In genomic region chr5:151189789-151190378, GRCm38 (mm10) we compare ENCODE assay signal across 8 mouse cellular contexts. TPM values are rescaled to one million over a fixed set of nuclear protein-coding genes. Genes with fewer than 3 reads are reported as not detected.
DNase-seq lines count a peak whose midpoint lies in the region; ATAC-seq and TF ChIP-seq lines count a peak whose summit lies in the region.

No protein-coding gene starts in this region.

- no peak for DNase-seq in spleen, adult 2 months (ENCODE audit: low read depth in 1 of 2, low spot score in 2 of 2)
- no peak for DNase-seq in spleen, adult 18-20 months
- DNase-seq in kidney, postnatal 0 days (ENCODE audit: low spot score), result peak; percentile 96
- peak; percentile 30 for DNase-seq in thymus, postnatal 4 days

- H3K27ac ChIP-seq in spleen, adult 2 months (ENCODE audit: insufficient read depth, low read length), result no peak overlapping the region
- H3K27ac ChIP-seq in heart, embryonic 15.5 days, result peak overlapping the region; percentile 38
- H3K27ac ChIP-seq in kidney, postnatal 0 days, result peak overlapping the region; percentile 39; the same call in 1 of the 2 replicates
- peak overlapping the region; percentile 40 for H3K27ac ChIP-seq in liver, embryonic 16.5 days (ENCODE audit: low read length)
- H3K27ac ChIP-seq in neural tube, embryonic 12.5 days, result no peak overlapping the region

- H3K9me3 ChIP-seq in erythroblast, embryonic 14.5 days (ENCODE audit: control insufficient read depth, low read length), result no peaks in the 10 kb centered on the region
- no peaks in the 10 kb centered on the region for H3K9me3 ChIP-seq in heart, embryonic 15.5 days (replicated peaks)
- H3K9me3 ChIP-seq in kidney, postnatal 0 days (replicated peaks; ENCODE audit: low read length), result no peaks in the 10 kb centered on the region
- no peaks in the 10 kb centered on the region for H3K9me3 ChIP-seq in liver, embryonic 16.5 days (replicated peaks; ENCODE audit: control insufficient read depth, low read length)
- H3K9me3 ChIP-seq in neural tube, embryonic 12.5 days, result no peaks in the 10 kb centered on the region

- ATAC-seq in heart, embryonic 15.5 days (replicated peaks; ENCODE audit: insufficient number of reproducible peaks, insufficient read depth, low FRiP score, low read depth), result peak; percentile 89
- ATAC-seq in kidney, postnatal 0 days (replicated peaks; ENCODE audit: low FRiP score, low read depth), result peak; percentile 95
- peak; percentile 88 for ATAC-seq in liver, embryonic 16.5 days (ENCODE audit: low read depth)
- peak; percentile 95 for ATAC-seq in neural tube, embryonic 12.5 days (ENCODE audit: low FRiP score, low read depth)

- TF ChIP-seq CTCF in spleen, adult 2 months (IDR thresholded peaks at IDR 0.05; ENCODE audit: extremely low read depth, insufficient read depth, insufficient read length, insufficient replicate concordance), result no peak
- no peak for TF ChIP-seq CTCF in kidney, postnatal 0 days (IDR thresholded peaks at IDR 0.05; ENCODE audit: low read depth)

- 4% methylated on average over 27 of the region's 27 CpGs for WGBS in spleen, adult 2 months
- under 1% methylated on average over 27 of the region's 27 CpGs for WGBS in heart, embryonic 15.5 days
- 2% methylated on average over 27 of the region's 27 CpGs for WGBS in kidney, postnatal 0 days
- 1% methylated on average over 27 of the region's 27 CpGs for WGBS in liver, embryonic 16.5 days (ENCODE audit: insufficient replicate concordance)
- WGBS in neural tube, embryonic 12.5 days, result 3% methylated on average over 27 of the region's 27 CpGs

- H3K4me1 ChIP-seq in spleen, adult 2 months (ENCODE audit: control insufficient read depth, insufficient read depth, insufficient read length), result no peaks in the 10 kb centered on the region
- H3K4me1 ChIP-seq in erythroblast, embryonic 14.5 days (ENCODE audit: control insufficient read depth), result peaks cover 7% of the 10 kb centered on the region
- 0 out of 2 replicates have a peak, but pooled peaks cover 5% of the 10 kb centered on the region for H3K4me1 ChIP-seq in heart, embryonic 15.5 days (replicated peaks)
- no peaks in the 10 kb centered on the region for H3K4me1 ChIP-seq in kidney, postnatal 0 days (replicated peaks; ENCODE audit: insufficient read depth, low read length)
- H3K4me1 ChIP-seq in liver, embryonic 16.5 days (ENCODE audit: control insufficient read depth, low read depth, low read length), result no peaks in the 10 kb centered on the region; the same call in 1 of the 2 replicates
- H3K4me1 ChIP-seq in neural tube, embryonic 12.5 days, result no peaks in the 10 kb centered on the region; the same call in 1 of the 2 replicates

- H3K36me3 ChIP-seq in spleen, adult 2 months (ENCODE audit: control insufficient read depth, insufficient read depth, low read length), result no peaks in the 10 kb centered on the region
- H3K36me3 ChIP-seq in erythroblast, embryonic 14.5 days (ENCODE audit: control insufficient read depth), result no peaks in the 10 kb centered on the region
- H3K36me3 ChIP-seq in heart, embryonic 15.5 days, result no peaks in the 10 kb centered on the region
- H3K36me3 ChIP-seq in kidney, postnatal 0 days (ENCODE audit: insufficient read depth, low read length), result no peaks in the 10 kb centered on the region
- H3K36me3 ChIP-seq in liver, embryonic 16.5 days (ENCODE audit: control insufficient read depth, insufficient read depth), result no peaks in the 10 kb centered on the region
- H3K36me3 ChIP-seq in neural tube, embryonic 12.5 days, result no peaks in the 10 kb centered on the region

- peaks cover 5% of the 10 kb centered on the region for H3K27me3 ChIP-seq in spleen, adult 2 months (ENCODE audit: control insufficient read depth, insufficient read depth, low read length)
- H3K27me3 ChIP-seq in erythroblast, embryonic 14.5 days (ENCODE audit: control insufficient read depth), result peaks cover 16% of the 10 kb centered on the region
- H3K27me3 ChIP-seq in heart, embryonic 15.5 days, result no peaks in the 10 kb centered on the region
- no peaks in the 10 kb centered on the region for H3K27me3 ChIP-seq in kidney, postnatal 0 days (ENCODE audit: insufficient read depth, low read length)
- H3K27me3 ChIP-seq in liver, embryonic 16.5 days (ENCODE audit: control insufficient read depth, insufficient read depth, low read depth, low read length), result peaks cover 3% of the 10 kb centered on the region; the same call in 1 of the 2 replicates
- H3K27me3 ChIP-seq in neural tube, embryonic 12.5 days (replicated peaks), result no peaks in the 10 kb centered on the region

- H3K4me3 ChIP-seq in spleen, adult 2 months (ENCODE audit: extremely low read depth, insufficient read depth, insufficient read length), result peak overlapping the region; percentile 47
- peak overlapping the region; percentile 59 for H3K4me3 ChIP-seq in erythroblast, embryonic 14.5 days (replicated peaks)
- peak overlapping the region; percentile 64 for H3K4me3 ChIP-seq in heart, embryonic 15.5 days
- H3K4me3 ChIP-seq in kidney, postnatal 0 days (replicated peaks; ENCODE audit: low read depth, low read length), result peak overlapping the region; percentile 72
- peak overlapping the region; percentile 62 for H3K4me3 ChIP-seq in liver, embryonic 16.5 days (ENCODE audit: low read depth, low read length)
- peak overlapping the region; percentile 48 for H3K4me3 ChIP-seq in neural tube, embryonic 12.5 days

- peak overlapping the region; percentile 56 for H3K9ac ChIP-seq in heart, embryonic 15.5 days
- peak overlapping the region; percentile 68 for H3K9ac ChIP-seq in kidney, postnatal 0 days (ENCODE audit: low read depth, low read length)
- H3K9ac ChIP-seq in liver, embryonic 16.5 days (ENCODE audit: low read depth, low read length), result peak overlapping the region; percentile 54
- peak overlapping the region; percentile 41 for H3K9ac ChIP-seq in neural tube, embryonic 12.5 days

- no peak for TF ChIP-seq POLR2A in spleen, adult 2 months (IDR thresholded peaks at IDR 0.05; ENCODE audit: low read depth, low read length)

- peak overlapping the region; percentile 80 for H3K4me2 ChIP-seq in heart, embryonic 15.5 days
- peak overlapping the region; percentile 94 for H3K4me2 ChIP-seq in kidney, postnatal 0 days (ENCODE audit: low read length)
- peak overlapping the region; percentile 62 for H3K4me2 ChIP-seq in liver, embryonic 16.5 days (ENCODE audit: low read depth, low read length)
- H3K4me2 ChIP-seq in neural tube, embryonic 12.5 days (replicated peaks), result peak overlapping the region; percentile 74

RNA-seq across cellular contexts. Expression of gene Stard13, which starts 43.8 kb away (rescaled TPM):
- 1.4 TPM in 2 replicates for polyA plus RNA-seq in spleen, adult 2 months (2012; rRNA removed)
- polyA plus RNA-seq in erythroblast, embryonic 14.5 days (2012), result 0.07 TPM in 1 of 2 replicates, not detected in the other
- polyA plus RNA-seq in heart, embryonic 15.5 days (2015; fragmentation: Nextera tagmentation; extraction: Ambion mirVana), result 3.9 and 6.8 TPM in 2 replicates
- polyA plus RNA-seq in kidney, postnatal 0 days (2015; fragmentation: Nextera tagmentation; extraction: Ambion mirVana), result 7.8 and 9.4 TPM in 2 replicates
- 0.98 and 1.4 TPM in 2 replicates for polyA plus RNA-seq in liver, embryonic 16.5 days (2015; fragmentation: Nextera tagmentation; extraction: Ambion mirVana)
- polyA plus RNA-seq in neural tube, embryonic 12.5 days (2016; fragmentation: Nextera tagmentation; extraction: Ambion mirVana), result 9.5 and 11.2 TPM in 2 replicates

Comparison
In these comparisons a context has a peak if more than half of its experiments do, and no peak if none do; other contexts are left out.
1. DNase-seq: peak in kidney, postnatal 0 days (single experiment) and thymus, postnatal 4 days (single experiment); none in spleen, adult 2 months (0 of 2) and spleen, adult 18-20 months (0 of 2).
2. H3K27ac ChIP-seq: peak in heart, embryonic 15.5 days (single experiment), kidney, postnatal 0 days (single experiment) and liver, embryonic 16.5 days (single experiment); none in spleen, adult 2 months (single experiment) and neural tube, embryonic 12.5 days (single experiment).
3. Peak in every context shown above with its lines, with median percentiles within 50 percentile points of each other: H3K4me3 ChIP-seq, ATAC-seq, H3K4me2 ChIP-seq and H3K9ac ChIP-seq.